Mouse (Mus musculus): ENCODE data around the gene Fam98a. TPM values are rescaled to one million over a fixed set of nuclear protein-coding genes. Genes with fewer than 3 reads are reported as not detected.

Fam98a gene
- polyA plus RNA-seq, 2 experiments = 13.7 to 58.6 TPM

GRCm38 (mm10) chr17:75539130-75539529, 12.6 kb downstream of the Fam98a start:
- no peak overlapping the region for H3K27ac ChIP-seq (replicated peaks; ENCODE audit: low read depth, low read length)
- no peak for TF ChIP-seq POLR2A (IDR thresholded peaks at IDR 0.05; ENCODE audit: borderline replicate concordance, extremely low read depth, insufficient read depth, insufficient read length)
- H3K36me3 ChIP-seq (ENCODE audit: control insufficient read depth, insufficient read depth, low read length) = peaks cover 53% of the 10 kb centered on the region
- H3K4me1 ChIP-seq (ENCODE audit: control insufficient read depth, insufficient read depth, low read length) = no peaks in the 10 kb centered on the region
- 86% methylated on average over 6 of the region's 6 CpGs for WGBS
- no peak overlapping the region for H3K4me2 ChIP-seq (replicated peaks; ENCODE audit: low read depth, low read length, severe bottlenecking)
- ATAC-seq (ENCODE audit: low FRiP score, low read depth) = no peak
- H3K9me3 ChIP-seq (ENCODE audit: control insufficient read depth, low read length) = no peaks in the 10 kb centered on the region
- no peaks in the 10 kb centered on the region for H3K27me3 ChIP-seq (ENCODE audit: control insufficient read depth, insufficient read depth, low read length)
- H3K9ac ChIP-seq (ENCODE audit: low read depth, low read length, severe bottlenecking) = no peak overlapping the region
- DNase-seq (ENCODE audit: low spot score) = no peak
- H3K4me3 ChIP-seq (replicated peaks; ENCODE audit: low read length) = no peak overlapping the region

- TF ChIP-seq POLR2A (IDR thresholded peaks at IDR 0.05; ENCODE audit: borderline replicate concordance, extremely low read depth, insufficient read depth, insufficient read length) = no peak
These were observed 13.3 kb downstream of the Fam98a start for GRCm38 (mm10) chr17:75538431-75538830.

GRCm38 (mm10) chr17:75537050-75537445, 14.7 kb downstream of the Fam98a start:
- no peaks in the 10 kb centered on the region for H3K27me3 ChIP-seq (ENCODE audit: control insufficient read depth, insufficient read depth, low read length)
- no peaks in the 10 kb centered on the region for H3K9me3 ChIP-seq (ENCODE audit: control insufficient read depth, low read length)
- WGBS = 87% methylated on average over 7 of the region's 7 CpGs
- no peak overlapping the region for H3K27ac ChIP-seq (replicated peaks; ENCODE audit: low read depth, low read length)
- H3K36me3 ChIP-seq (ENCODE audit: control insufficient read depth, insufficient read depth, low read length) = peaks cover 38% of the 10 kb centered on the region
- H3K4me2 ChIP-seq (replicated peaks; ENCODE audit: low read depth, low read length, severe bottlenecking) = no peak overlapping the region
- no peaks in the 10 kb centered on the region for H3K4me1 ChIP-seq (ENCODE audit: control insufficient read depth, insufficient read depth, low read length)
- H3K9ac ChIP-seq (ENCODE audit: low read depth, low read length, severe bottlenecking) = no peak overlapping the region
- no peak for TF ChIP-seq POLR2A (IDR thresholded peaks at IDR 0.05; ENCODE audit: borderline replicate concordance, extremely low read depth, insufficient read depth, insufficient read length)
- DNase-seq (ENCODE audit: low spot score) (no peak), ATAC-seq (ENCODE audit: low FRiP score, low read depth) (no peak)
- no peak overlapping the region for H3K4me3 ChIP-seq (replicated peaks; ENCODE audit: low read length)

More at GRCm38 (mm10) chr17:75538431-75538830, 13.3 kb downstream of the Fam98a start:
- Histone ChIP-seq H3K27me3 (ENCODE audit: control insufficient read depth, insufficient read depth, low read length) (no peaks in the 10 kb centered on the region), H3K4me1 (ENCODE audit: control insufficient read depth, insufficient read depth, low read length) (no peaks in the 10 kb centered on the region), H3K27ac (replicated peaks; ENCODE audit: low read depth, low read length) (no peak overlapping the region), H3K36me3 (ENCODE audit: control insufficient read depth, insufficient read depth, low read length) (peaks cover 47% of the 10 kb centered on the region), H3K9ac (ENCODE audit: low read depth, low read length, severe bottlenecking) (no peak overlapping the region), H3K4me3 (replicated peaks; ENCODE audit: low read length) (no peak overlapping the region), H3K4me2 (replicated peaks; ENCODE audit: low read depth, low read length, severe bottlenecking) (no peak overlapping the region), H3K9me3 (ENCODE audit: control insufficient read depth, low read length) (no peaks in the 10 kb centered on the region)
- ATAC-seq (ENCODE audit: low FRiP score, low read depth) (no peak), DNase-seq (ENCODE audit: low spot score) (no peak)
- 91% methylated on average over 12 of the region's 12 CpGs for WGBS

- ATAC-seq (ENCODE audit: low FRiP score, low read depth) (peak; percentile 77; the same call in 1 of the 2 replicates), DNase-seq (ENCODE audit: low spot score) (peak; percentile 84)
- Histone ChIP-seq H3K4me1 (ENCODE audit: control insufficient read depth, insufficient read depth, low read length) (no peaks in the 10 kb centered on the region), H3K4me3 (replicated peaks; ENCODE audit: low read length) (no peak overlapping the region), H3K36me3 (ENCODE audit: control insufficient read depth, insufficient read depth, low read length) (peaks cover 33% of the 10 kb centered on the region), H3K9ac (ENCODE audit: low read depth, low read length, severe bottlenecking) (no peak overlapping the region), H3K9me3 (ENCODE audit: control insufficient read depth, low read length) (no peaks in the 10 kb centered on the region), H3K27me3 (ENCODE audit: control insufficient read depth, insufficient read depth, low read length) (no peaks in the 10 kb centered on the region), H3K27ac (replicated peaks; ENCODE audit: low read depth, low read length) (no peak overlapping the region), H3K4me2 (replicated peaks; ENCODE audit: low read depth, low read length, severe bottlenecking) (no peak overlapping the region)
- 40% methylated on average over 6 of the region's 6 CpGs for WGBS
- no peak for TF ChIP-seq POLR2A (IDR thresholded peaks at IDR 0.05; ENCODE audit: borderline replicate concordance, extremely low read depth, insufficient read depth, insufficient read length)
These were observed 15.2 kb downstream of the Fam98a start for GRCm38 (mm10) chr17:75536396-75537049.

GRCm38 (mm10) chr17:75535612-75536011, 16.1 kb downstream of the Fam98a start:
- no peak overlapping the region for H3K4me2 ChIP-seq (replicated peaks; ENCODE audit: low read depth, low read length, severe bottlenecking)
- peaks cover 28% of the 10 kb centered on the region for H3K36me3 ChIP-seq (ENCODE audit: control insufficient read depth, insufficient read depth, low read length)
- H3K4me1 ChIP-seq (ENCODE audit: control insufficient read depth, insufficient read depth, low read length) = no peaks in the 10 kb centered on the region
- DNase-seq (ENCODE audit: low spot score) (no peak), ATAC-seq (ENCODE audit: low FRiP score, low read depth) (no peak)
- H3K27ac ChIP-seq (replicated peaks; ENCODE audit: low read depth, low read length) = no peak overlapping the region
- no peaks in the 10 kb centered on the region for H3K27me3 ChIP-seq (ENCODE audit: control insufficient read depth, insufficient read depth, low read length)
- no peak overlapping the region for H3K9ac ChIP-seq (ENCODE audit: low read depth, low read length, severe bottlenecking)
- no peak overlapping the region for H3K4me3 ChIP-seq (replicated peaks; ENCODE audit: low read length)
- no peaks in the 10 kb centered on the region for H3K9me3 ChIP-seq (ENCODE audit: control insufficient read depth, low read length)
- TF ChIP-seq POLR2A (IDR thresholded peaks at IDR 0.05; ENCODE audit: borderline replicate concordance, extremely low read depth, insufficient read depth, insufficient read length) = no peak
- WGBS = 92% methylated on average over 4 of the region's 4 CpGs

Measured in limb, embryonic 14.5 days (tissue).